14 mouse cellular contexts compared by ENCODE assay signal in the genomic region with DNA sequence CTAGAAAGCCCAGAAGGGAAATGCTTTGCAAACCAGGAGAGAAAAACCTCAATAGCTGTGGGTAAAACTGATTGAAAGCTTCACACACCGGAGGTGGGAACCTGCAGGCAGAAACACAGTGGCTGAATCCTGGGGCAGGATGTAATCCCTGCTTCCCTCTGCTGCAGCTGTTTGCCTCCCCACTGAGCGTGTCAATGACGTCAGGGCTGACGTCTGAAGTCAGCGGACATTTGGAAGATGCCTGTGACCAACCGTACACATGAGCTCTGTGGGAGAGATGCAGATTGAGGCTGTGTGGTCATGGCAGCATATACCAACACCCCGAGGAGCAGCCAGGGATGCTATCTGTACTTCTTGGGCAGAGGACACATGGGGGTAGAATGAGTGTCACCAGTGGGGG.
DNase-seq lines count a peak whose midpoint lies in the region; ATAC-seq and TF ChIP-seq lines count a peak whose summit lies in the region.
"Had no signal": no experiment of that assay in that cellular context is flagged by ENCODE, and none has a peak within 500 bp of the region (broad histone marks: within the 10 kb centered on the region; RNA-seq: fewer than 3 reads in every experiment).

No protein-coding gene starts in this region.

- no peaks in the 10 kb centered on the region for H3K36me3 ChIP-seq in hindbrain, embryonic 14.5 days (replicated peaks; ENCODE audit: control insufficient read depth, insufficient read depth)
- H3K36me3 ChIP-seq: heart, embryonic 10.5 days; hindbrain, embryonic 15.5 days had no signal

- H3K27me3 ChIP-seq in hindbrain, embryonic 14.5 days (ENCODE audit: control insufficient read depth, insufficient read depth, low read length) = no peaks in the 10 kb centered on the region
- H3K27me3 ChIP-seq: CH12.LX; hindbrain, embryonic 15.5 days had no signal

- H3K9ac ChIP-seq in hindbrain, embryonic 14.5 days = no peak overlapping the region
- H3K9ac ChIP-seq: hindbrain, embryonic 15.5 days had no signal

- 33% methylated on average over 7 of the region's 7 CpGs for WGBS in hindbrain, embryonic 14.5 days

- H3K9me3 ChIP-seq in hindbrain, embryonic 14.5 days (ENCODE audit: control insufficient read depth, low read length) = no peaks in the 10 kb centered on the region
- H3K9me3 ChIP-seq: heart, embryonic 10.5 days; hindbrain, embryonic 15.5 days had no signal

- H3K4me1 ChIP-seq in hindbrain, embryonic 14.5 days (replicated peaks; ENCODE audit: control insufficient read depth, insufficient read depth, low read length) = no peaks in the 10 kb centered on the region
- H3K4me1 ChIP-seq: heart, embryonic 10.5 days; hindbrain, embryonic 15.5 days had no signal

- no peak for TF ChIP-seq CTCF in layer of hippocampus, adult 2 months (conservative IDR thresholded peaks at IDR 0.05)

- no peak for ATAC-seq in hindbrain, embryonic 14.5 days (ENCODE audit: low FRiP score)

- H3K27ac ChIP-seq in layer of hippocampus, adult 2 months = no peak overlapping the region
- no peak overlapping the region for H3K27ac ChIP-seq in hindbrain, embryonic 14.5 days
- H3K27ac ChIP-seq: heart, embryonic 10.5 days; hindbrain, embryonic 15.5 days had no signal

- peak; percentile 3 to 10 for DNase-seq in layer of hippocampus, postnatal 10 days (ENCODE audit: low spot score in 2 of 2)
- DNase-seq in layer of hippocampus, adult 2 months (ENCODE audit: low spot score in 2 of 2) = no peak
- DNase-seq in right cerebral cortex, postnatal 25 days = peak; percentile 5
- DNase-seq in right cerebral cortex, postnatal 4 days = no peak
- DNase-seq in hindbrain, embryonic 14.5 days (ENCODE audit: low spot score) = peak; percentile 25
- no peak for DNase-seq in kidney, adult 11 months
- no peak for DNase-seq in adrenal gland, postnatal 10 days
- DNase-seq: adrenal gland, postnatal 36 days; cerebellum, adult 18-20 months; lung, postnatal 14 days; thymus, postnatal 4 days had no signal

- no peak overlapping the region for H3K4me3 ChIP-seq in layer of hippocampus, adult 2 months
- no peak overlapping the region for H3K4me3 ChIP-seq in hindbrain, embryonic 14.5 days (replicated peaks; ENCODE audit: low read length)
- H3K4me3 ChIP-seq: heart, embryonic 10.5 days; hindbrain, embryonic 15.5 days had no signal

- H3K4me2 ChIP-seq in hindbrain, embryonic 14.5 days (replicated peaks) = 0 out of 2 replicates have a peak overlapping the region, but pooled peaks have one; percentile 12
- H3K4me2 ChIP-seq: hindbrain, embryonic 15.5 days had no signal

Comparison
In these comparisons a context has a peak if more than half of its experiments do, and no peak if none do; other contexts are left out.
1. DNase-seq: peak in layer of hippocampus, postnatal 10 days (2 of 2), right cerebral cortex, postnatal 25 days (single experiment) and hindbrain, embryonic 14.5 days (single experiment); none in layer of hippocampus, adult 2 months (0 of 2), right cerebral cortex, postnatal 4 days (single experiment), kidney, adult 11 months (single experiment) and adrenal gland, postnatal 10 days (single experiment).